Mouse (Mus musculus): Measurements from ENCODE around the gene Gorasp1. TPM values are rescaled to one million over a fixed set of nuclear protein-coding genes. Genes with fewer than 3 reads are reported as not detected.

The Gorasp1 gene
- polyA plus RNA-seq, 1 experiment from 2014 or later = 16.6 TPM

DNA sequence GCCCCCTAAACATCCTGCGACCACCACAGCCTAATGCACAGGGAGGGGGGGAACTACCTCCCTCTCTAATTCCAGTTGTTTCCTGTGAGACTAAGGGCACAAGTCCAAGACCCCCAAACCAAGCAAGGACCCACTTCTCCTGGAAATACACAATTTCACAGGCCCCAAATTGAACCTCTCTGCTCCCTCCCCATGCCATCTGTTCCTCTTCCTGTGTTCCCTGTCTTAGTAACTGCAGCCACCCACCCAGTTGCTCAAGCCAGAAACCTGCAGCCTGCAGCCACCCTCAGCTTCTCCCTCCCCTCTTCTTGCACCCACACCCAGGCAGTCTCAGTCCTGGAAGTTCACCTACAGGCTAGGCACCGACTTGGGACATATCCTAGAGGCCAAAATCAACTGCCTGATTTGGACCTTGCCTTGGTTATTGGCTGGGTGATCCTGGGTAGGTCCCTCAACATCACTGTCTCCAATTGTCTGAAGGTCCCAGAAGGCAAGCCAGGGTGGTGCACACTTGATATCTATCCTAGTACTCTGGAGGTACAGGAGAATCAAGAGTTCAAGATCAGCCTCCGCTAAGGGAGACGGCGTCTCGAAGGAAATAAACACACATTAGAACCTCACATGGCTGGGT is 41.6 kb upstream of the Gorasp1 start:
- no peak overlapping the region for H3K4me3 ChIP-seq
- H3K9ac ChIP-seq = no peak overlapping the region
- ATAC-seq (replicated peaks; ENCODE audit: insufficient number of reproducible peaks, insufficient read depth, low FRiP score, low read depth) = no peak
- H3K9me3 ChIP-seq (replicated peaks) = no peaks in the 10 kb centered on the region
- H3K4me1 ChIP-seq (replicated peaks) = peaks cover 71% of the 10 kb centered on the region
- H3K4me2 ChIP-seq = 0 out of 2 replicates have a peak overlapping the region, but pooled peaks have one; percentile 35
- WGBS = 78% methylated on average over 6 of the region's 6 CpGs
- H3K27ac ChIP-seq = peak overlapping the region; percentile 37; the same call in 1 of the 2 replicates
- no peaks in the 10 kb centered on the region for H3K27me3 ChIP-seq
- H3K36me3 ChIP-seq = peaks cover 17% of the 10 kb centered on the region; the same call in 1 of the 2 replicates

GRCm38 (mm10) chr9:119978151-119978810 is 40.9 kb upstream of the Gorasp1 start:
- Histone ChIP-seq H3K27me3 (no peaks in the 10 kb centered on the region), H3K27ac (peak overlapping the region; percentile 55), H3K9ac (no peak overlapping the region), H3K36me3 (peaks cover 23% of the 10 kb centered on the region; the same call in 1 of the 2 replicates), H3K9me3 (replicated peaks) (no peaks in the 10 kb centered on the region), H3K4me2 (peak overlapping the region; percentile 35; the same call in 1 of the 2 replicates), H3K4me1 (replicated peaks) (peaks cover 69% of the 10 kb centered on the region), H3K4me3 (peak overlapping the region; percentile 18; the same call in 1 of the 2 replicates)
- no peak for ATAC-seq (replicated peaks; ENCODE audit: insufficient number of reproducible peaks, insufficient read depth, low FRiP score, low read depth)
- WGBS = 45% methylated on average over 9 of the region's 9 CpGs

GRCm38 (mm10) chr9:119977557-119978060 is 40.2 kb upstream of the Gorasp1 start:
- Histone ChIP-seq H3K4me3 (peak overlapping the region; percentile 18), H3K27me3 (no peaks in the 10 kb centered on the region), H3K36me3 (peaks cover 30% of the 10 kb centered on the region; the same call in 1 of the 2 replicates), H3K9me3 (replicated peaks) (no peaks in the 10 kb centered on the region), H3K9ac (0 out of 2 replicates have a peak overlapping the region, but pooled peaks have one; percentile 7), H3K27ac (peak overlapping the region; percentile 55), H3K4me1 (replicated peaks) (peaks cover 64% of the 10 kb centered on the region), H3K4me2 (peak overlapping the region; percentile 35; the same call in 1 of the 2 replicates)
- ATAC-seq (replicated peaks; ENCODE audit: insufficient number of reproducible peaks, insufficient read depth, low FRiP score, low read depth) = no peak
- 6% methylated on average over 5 of the region's 5 CpGs for WGBS

DNA sequence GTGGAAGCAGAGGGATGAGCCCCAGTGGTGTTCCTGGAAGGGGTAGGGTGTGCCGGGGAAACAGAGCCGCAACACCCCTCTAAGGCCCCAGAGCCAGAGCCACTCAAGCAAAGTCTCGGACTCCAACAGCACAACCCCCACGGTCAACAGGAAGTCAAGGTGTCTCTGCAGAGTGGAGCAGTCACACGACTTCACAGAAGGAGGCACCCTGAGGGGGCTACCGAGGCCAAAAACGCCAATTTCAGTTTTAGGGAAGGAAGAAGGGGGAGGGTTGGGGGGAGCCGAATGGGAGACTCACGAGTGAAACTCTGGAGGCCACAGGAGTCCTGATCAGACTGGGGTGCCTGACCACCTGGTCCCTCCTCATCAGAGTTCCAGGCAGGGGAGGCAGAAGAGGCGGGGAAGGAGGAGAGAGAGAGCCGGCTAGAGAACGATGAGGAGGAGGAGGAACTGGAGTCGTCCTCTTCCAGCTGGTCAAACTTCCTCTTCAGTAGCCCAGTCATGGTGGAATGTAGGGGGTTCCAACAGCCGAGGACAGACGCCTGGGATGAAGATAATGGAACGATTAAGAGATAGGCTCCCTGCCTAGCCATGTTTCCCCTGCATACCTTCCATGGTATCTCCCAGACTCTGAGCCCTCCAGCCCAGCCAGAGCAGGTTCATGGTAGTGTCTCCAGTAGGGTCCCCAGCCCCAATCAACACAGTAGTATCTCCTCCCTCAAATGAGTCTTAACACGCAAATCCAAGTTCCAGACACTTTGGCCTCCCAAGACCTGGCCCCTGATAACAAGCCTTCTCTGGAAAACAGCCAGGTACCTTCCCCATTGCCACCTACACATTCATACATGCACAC is 39.6 kb upstream of the Gorasp1 start:
- Histone ChIP-seq H3K9ac (0 out of 2 replicates have a peak overlapping the region, but pooled peaks have one; percentile 7), H3K4me3 (peak overlapping the region; percentile 18), H3K4me2 (peak overlapping the region; percentile 35; the same call in 1 of the 2 replicates), H3K27me3 (no peaks in the 10 kb centered on the region), H3K9me3 (replicated peaks) (no peaks in the 10 kb centered on the region), H3K36me3 (peaks cover 37% of the 10 kb centered on the region; the same call in 1 of the 2 replicates), H3K4me1 (replicated peaks) (peaks cover 57% of the 10 kb centered on the region), H3K27ac (peak overlapping the region; percentile 55)
- no peak for ATAC-seq (replicated peaks; ENCODE audit: insufficient number of reproducible peaks, insufficient read depth, low FRiP score, low read depth)
- 26% methylated on average over 17 of the region's 17 CpGs for WGBS

GRCm38 (mm10) chr9:119975286-119975685 is 37.9 kb upstream of the Gorasp1 start:
- Histone ChIP-seq H3K27me3 (no peaks in the 10 kb centered on the region), H3K4me1 (replicated peaks) (peaks cover 53% of the 10 kb centered on the region), H3K27ac (no peak overlapping the region), H3K4me3 (no peak overlapping the region), H3K4me2 (no peak overlapping the region), H3K9me3 (replicated peaks) (no peaks in the 10 kb centered on the region), H3K9ac (no peak overlapping the region), H3K36me3 (peaks cover 43% of the 10 kb centered on the region; the same call in 1 of the 2 replicates)
- no peak for ATAC-seq (replicated peaks; ENCODE audit: insufficient number of reproducible peaks, insufficient read depth, low FRiP score, low read depth)
- WGBS = 96% methylated on average over 4 of the region's 4 CpGs

DNA sequence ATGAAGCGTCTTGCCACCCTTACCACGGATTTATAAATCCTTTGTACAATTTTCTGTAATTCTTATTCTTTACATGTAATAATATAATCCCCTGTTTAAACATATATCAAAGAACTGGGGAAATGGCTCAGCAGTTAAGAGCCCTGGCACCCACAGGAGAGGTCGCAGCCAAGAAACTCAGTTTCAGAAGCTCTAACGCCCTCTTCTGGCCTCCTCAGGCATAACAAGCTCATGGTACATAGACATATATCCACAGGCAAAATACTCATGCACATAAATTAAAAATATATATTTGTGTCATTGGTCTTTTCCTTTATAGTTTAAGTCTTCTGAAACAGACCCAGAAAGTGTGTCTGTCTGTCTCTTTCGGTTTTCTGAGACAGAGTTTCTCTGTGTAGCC is 37.2 kb upstream of the Gorasp1 start:
- Histone ChIP-seq H3K36me3 (peaks cover 43% of the 10 kb centered on the region; the same call in 1 of the 2 replicates), H3K27me3 (no peaks in the 10 kb centered on the region), H3K4me3 (no peak overlapping the region), H3K9me3 (replicated peaks) (no peaks in the 10 kb centered on the region), H3K9ac (no peak overlapping the region), H3K4me1 (replicated peaks) (peaks cover 51% of the 10 kb centered on the region), H3K4me2 (no peak overlapping the region), H3K27ac (no peak overlapping the region)
- ATAC-seq (replicated peaks; ENCODE audit: insufficient number of reproducible peaks, insufficient read depth, low FRiP score, low read depth) = no peak
- 78% methylated on average over 5 of the region's 5 CpGs for WGBS

DNA sequence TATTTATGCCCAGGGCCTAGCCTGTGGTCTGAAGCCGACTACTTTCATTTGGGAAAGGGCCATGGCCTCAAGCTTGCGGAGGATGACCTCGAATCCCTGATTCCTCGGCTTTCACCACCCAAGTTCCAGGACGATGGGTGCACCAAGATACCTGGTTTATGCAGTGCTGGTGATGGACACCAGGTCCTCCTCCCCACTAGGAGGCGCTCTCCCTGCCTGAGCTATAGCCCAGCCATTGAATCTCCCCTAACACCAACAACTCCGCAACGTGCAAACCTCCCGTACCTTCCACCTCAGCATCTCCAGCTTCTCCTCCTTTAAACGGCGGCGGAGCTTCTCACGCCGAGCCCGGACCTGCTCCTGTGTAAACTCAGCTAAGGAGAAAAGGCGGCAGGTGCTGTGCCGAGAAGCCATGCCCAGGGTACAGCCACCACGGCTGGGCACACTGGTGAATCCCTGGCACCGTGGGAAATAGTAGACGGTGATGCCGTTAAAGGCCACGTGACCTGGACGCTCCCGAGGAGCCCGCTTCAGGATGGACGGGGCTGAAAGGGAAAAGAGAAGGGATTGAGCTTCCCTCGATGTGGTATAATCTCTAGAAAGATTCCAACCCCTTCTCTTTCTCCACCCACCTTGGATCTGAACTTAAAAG is 36.6 kb upstream of the Gorasp1 start:
- Histone ChIP-seq H3K9ac (no peak overlapping the region), H3K36me3 (peaks cover 43% of the 10 kb centered on the region; the same call in 1 of the 2 replicates), H3K27ac (no peak overlapping the region), H3K27me3 (no peaks in the 10 kb centered on the region), H3K4me2 (no peak overlapping the region), H3K4me1 (replicated peaks) (peaks cover 46% of the 10 kb centered on the region), H3K4me3 (no peak overlapping the region), H3K9me3 (replicated peaks) (no peaks in the 10 kb centered on the region)
- ATAC-seq (replicated peaks; ENCODE audit: insufficient number of reproducible peaks, insufficient read depth, low FRiP score, low read depth) = no peak
- WGBS = 89% methylated on average over 27 of the region's 27 CpGs

- H3K4me2 ChIP-seq = no peak overlapping the region
- WGBS = 87% methylated on average over 23 of the region's 23 CpGs
- peaks cover 43% of the 10 kb centered on the region; the same call in 1 of the 2 replicates for H3K36me3 ChIP-seq
- no peaks in the 10 kb centered on the region for H3K27me3 ChIP-seq
- no peak overlapping the region for H3K9ac ChIP-seq
- peaks cover 42% of the 10 kb centered on the region for H3K4me1 ChIP-seq (replicated peaks)
- no peaks in the 10 kb centered on the region for H3K9me3 ChIP-seq (replicated peaks)
- ATAC-seq (replicated peaks; ENCODE audit: insufficient number of reproducible peaks, insufficient read depth, low FRiP score, low read depth) = no peak
- no peak overlapping the region for H3K4me3 ChIP-seq
- no peak overlapping the region for H3K27ac ChIP-seq
Observed at GRCm38 (mm10) chr9:119973281-119973680, 35.9 kb upstream of the Gorasp1 start.

- no peak overlapping the region for H3K4me2 ChIP-seq
Observed at GRCm38 (mm10) chr9:119972582-119972981, 35.2 kb upstream of the Gorasp1 start.

DNA sequence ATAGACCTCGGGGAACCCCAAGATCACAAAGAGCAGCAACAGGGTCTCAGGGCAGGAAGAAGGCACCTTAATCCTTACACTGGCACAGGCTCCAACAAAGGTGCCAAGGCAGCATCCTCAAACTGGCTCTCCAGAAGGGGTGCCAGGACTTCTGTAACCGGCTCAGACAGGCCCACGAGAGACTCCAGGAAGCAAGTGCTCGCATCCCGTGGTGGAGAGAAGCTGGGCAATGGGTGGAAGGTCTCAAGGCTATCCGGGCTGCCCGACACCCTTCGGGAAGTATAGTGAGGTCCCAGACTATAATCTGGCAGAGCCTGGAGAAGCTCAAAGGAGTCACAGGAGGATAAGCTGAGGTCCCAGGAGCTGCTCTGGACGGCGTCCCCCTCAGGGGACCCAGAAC is 34.8 kb upstream of the Gorasp1 start:
- Histone ChIP-seq H3K27ac (no peak overlapping the region), H3K27me3 (no peaks in the 10 kb centered on the region), H3K9me3 (replicated peaks) (no peaks in the 10 kb centered on the region), H3K9ac (no peak overlapping the region), H3K4me1 (replicated peaks) (peaks cover 30% of the 10 kb centered on the region), H3K4me3 (no peak overlapping the region), H3K4me2 (no peak overlapping the region), H3K36me3 (peaks cover 43% of the 10 kb centered on the region; the same call in 1 of the 2 replicates)
- WGBS = 88% methylated on average over 10 of the region's 10 CpGs
- no peak for ATAC-seq (replicated peaks; ENCODE audit: insufficient number of reproducible peaks, insufficient read depth, low FRiP score, low read depth)

More at GRCm38 (mm10) chr9:119972582-119972981, 35.2 kb upstream of the Gorasp1 start:
- Histone ChIP-seq H3K27ac (no peak overlapping the region), H3K9ac (no peak overlapping the region), H3K27me3 (no peaks in the 10 kb centered on the region), H3K4me3 (no peak overlapping the region), H3K36me3 (peaks cover 43% of the 10 kb centered on the region; the same call in 1 of the 2 replicates), H3K9me3 (replicated peaks) (no peaks in the 10 kb centered on the region), H3K4me1 (replicated peaks) (peaks cover 35% of the 10 kb centered on the region)
- ATAC-seq (replicated peaks; ENCODE audit: insufficient number of reproducible peaks, insufficient read depth, low FRiP score, low read depth) = no peak
- 81% methylated on average over 12 of the region's 12 CpGs for WGBS

Data from heart, embryonic 15.5 days (tissue).